In genomic region chr11:60307375-60307825, GRCm38 (mm10) we compare ENCODE assay signal across 8 mouse cellular contexts. TPM values are rescaled to one million over a fixed set of nuclear protein-coding genes. Genes with fewer than 3 reads are reported as not detected.
DNase-seq lines count a peak whose midpoint lies in the region; ATAC-seq lines count a peak whose summit lies in the region.
"Had no signal": no experiment of that assay in that cellular context is flagged by ENCODE, and none has a peak within 500 bp of the region (broad histone marks: within the 10 kb centered on the region; RNA-seq: fewer than 3 reads in every experiment).

No protein-coding gene starts in this region.

- no peak overlapping the region for H3K4me3 ChIP-seq in liver, embryonic 13.5 days (replicated peaks)
- H3K4me3 ChIP-seq: heart, embryonic 15.5 days had no signal

- H3K27me3 ChIP-seq in liver, embryonic 13.5 days: no peaks in the 10 kb centered on the region
- H3K27me3 ChIP-seq: heart, embryonic 15.5 days had no signal

- no peak for ATAC-seq in liver, embryonic 13.5 days (ENCODE audit: low read depth)

- H3K4me1 ChIP-seq in liver, embryonic 13.5 days (replicated peaks): peaks cover 69% of the 10 kb centered on the region

- DNase-seq in 3134 (ENCODE audit: extremely low read depth, insufficient read length, low spot score) (peak; percentile 56), 416B (ENCODE audit: low read depth) (peak; percentile 42)
- peak; percentile 35 for DNase-seq in c-Kit-negative CD71-positive TER-119-positive erythroid progenitor cells, embryonic 14.5 days (ENCODE audit: low read depth, low spot score)
- DNase-seq in liver, embryonic 13.5 days: no peak
- DNase-seq in frontal cortex, postnatal 25 days (ENCODE audit: low spot score in 2 of 2): no peak
- no peak for DNase-seq in cerebellum, adult 11 months
- DNase-seq in urinary bladder, postnatal 25 days (ENCODE audit: low spot score): no peak

- H3K36me3 ChIP-seq in liver, embryonic 13.5 days: no peaks in the 10 kb centered on the region
- H3K36me3 ChIP-seq: heart, embryonic 15.5 days had no signal

- H3K9ac ChIP-seq in liver, embryonic 13.5 days: no peak overlapping the region
- H3K9ac ChIP-seq: heart, embryonic 15.5 days had no signal

- H3K4me2 ChIP-seq in liver, embryonic 13.5 days: no peak overlapping the region
- H3K4me2 ChIP-seq: heart, embryonic 15.5 days had no signal

- 89% methylated on average over 2 of the region's 2 CpGs for WGBS in liver, embryonic 13.5 days (ENCODE audit: insufficient replicate concordance)

- H3K27ac ChIP-seq in liver, embryonic 13.5 days: peak overlapping the region; percentile 54

- H3K9me3 ChIP-seq in liver, embryonic 13.5 days (replicated peaks): no peaks in the 10 kb centered on the region
- H3K9me3 ChIP-seq: heart, embryonic 15.5 days had no signal

RNA-seq across cellular contexts. Expression of gene Tom1l2, which starts 45.3 kb away (rescaled TPM):
- 4.6 and 5.1 TPM in 2 replicates for polyA plus RNA-seq in liver, embryonic 13.5 days (2015; fragmentation: Nextera tagmentation; extraction: Ambion mirVana)

RNA-seq across cellular contexts. Expression of gene Drc3, which starts 45.7 kb away (rescaled TPM):
- polyA plus RNA-seq in liver, embryonic 13.5 days (2015; fragmentation: Nextera tagmentation; extraction: Ambion mirVana): 0.33 and 0.56 TPM in 2 replicates

Comparison
In these comparisons a context has a peak if more than half of its experiments do, and no peak if none do; other contexts are left out.
1. DNase-seq: peak in 3134 (single experiment), 416B (single experiment) and c-Kit-negative CD71-positive TER-119-positive erythroid progenitor cells, embryonic 14.5 days (single experiment); none in liver, embryonic 13.5 days (single experiment), frontal cortex, postnatal 25 days (0 of 2), cerebellum, adult 11 months (single experiment) and urinary bladder, postnatal 25 days (single experiment).